Mouse (Mus musculus) ES-Bruce4 (cell line): ENCODE results near the gene Nucb2.

Source experiments
- CTCF ChIP-seq: IDR thresholded peaks from one replicate; pipeline ENCODE4 v1.8.1; 2011; ENCODE audit warnings: low read depth, low read length
- EP300 ChIP-seq: IDR thresholded peaks from 2 replicates; pipeline ENCODE4 v1.6.1; 2011; ENCODE audit warnings: low read depth, low read length; ENCODE audit not compliant: insufficient read depth
- POLR2A ChIP-seq: IDR thresholded peaks from one replicate; pipeline ENCODE4 v1.8.1; 2011; ENCODE audit warnings: low read length; ENCODE audit not compliant: insufficient read depth

DNA sequence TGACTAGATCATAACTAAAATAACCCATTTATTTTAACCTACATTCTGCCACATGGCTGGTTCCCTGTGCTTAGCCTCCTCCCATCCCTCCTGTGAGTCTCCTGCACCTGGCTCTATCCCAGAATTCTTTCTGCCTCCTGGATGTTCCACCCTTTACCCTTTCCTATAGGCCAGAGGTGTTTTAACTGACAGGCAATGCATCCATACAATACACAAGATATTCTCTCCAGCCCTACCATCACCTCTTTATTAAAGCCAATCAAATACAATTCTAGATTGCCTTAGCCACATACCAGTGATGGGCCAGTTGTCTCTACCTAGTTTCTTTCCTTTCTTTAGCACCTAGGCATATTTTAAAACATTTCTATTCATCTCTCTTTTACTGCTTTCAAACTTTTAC is 70.4 kb downstream of the Nucb2 start:
- TF ChIP-seq CTCF (no peak), POLR2A (no peak), EP300 (no peak)
